ENCODE assay signal across 14 mouse cellular contexts in genomic region chr2:166903719-166904282, GRCm38 (mm10). TPM values are rescaled to one million over a fixed set of nuclear protein-coding genes. Genes with fewer than 3 reads are reported as not detected.
DNase-seq lines count a peak whose midpoint lies in the region; TF ChIP-seq lines count a peak whose summit lies in the region.
"Had no signal": no experiment of that assay in that cellular context is flagged by ENCODE, and none has a peak within 500 bp of the region (broad histone marks: within the 10 kb centered on the region; RNA-seq: fewer than 3 reads in every experiment).

No protein-coding gene starts in this region.

- no peak overlapping the region for H3K9ac ChIP-seq in liver, adult 2 months (ENCODE audit: low read depth, low read length)
- H3K9ac ChIP-seq: embryonic facial prominence, embryonic 15.5 days; forebrain, embryonic 15.5 days; intestine, embryonic 15.5 days; midbrain, embryonic 15.5 days; neural tube, embryonic 15.5 days had no signal

- no peaks in the 10 kb centered on the region for H3K36me3 ChIP-seq in liver, adult 2 months (ENCODE audit: control insufficient read depth, insufficient read depth, low read length)
- H3K36me3 ChIP-seq: embryonic facial prominence, embryonic 15.5 days; forebrain, embryonic 15.5 days; intestine, embryonic 15.5 days; midbrain, embryonic 15.5 days; neural tube, embryonic 15.5 days had no signal

- H3K27ac ChIP-seq in liver, adult 2 months (replicated peaks; ENCODE audit: insufficient read depth, low read depth, low read length), result no peak overlapping the region
- H3K27ac ChIP-seq: embryonic facial prominence, embryonic 15.5 days; forebrain, embryonic 15.5 days; intestine, embryonic 15.5 days; midbrain, embryonic 15.5 days; neural tube, embryonic 15.5 days had no signal

- TF ChIP-seq CTCF in liver, adult 2 months (IDR thresholded peaks at IDR 0.05; ENCODE audit: low read depth, low read length), result peak; percentile 21; the same call in 1 of the 2 replicates
- TF ChIP-seq CTCF in brain, embryonic 14.5 days (IDR thresholded peaks at IDR 0.05; ENCODE audit: borderline replicate concordance, extremely low read depth, insufficient read depth, insufficient read length), result peak; percentile 8; the same call in 1 of the 2 replicates

- peaks cover 9% of the 10 kb centered on the region; the same call in 1 of the 2 replicates for H3K79me2 ChIP-seq in liver, adult 2 months (ENCODE audit: control insufficient read depth, insufficient read depth, low read length)

- TF ChIP-seq POLR2A in liver, adult 2 months (IDR thresholded peaks at IDR 0.05; ENCODE audit: extremely low read depth, insufficient read depth, low read length), result no peak
- TF ChIP-seq POLR2A in brain, embryonic 14.5 days (IDR thresholded peaks at IDR 0.05; ENCODE audit: borderline replicate concordance, extremely low read depth, insufficient read depth, insufficient read length, poor library complexity, severe bottlenecking), result no peak

- 98% methylated on average over 6 of the region's 6 CpGs for WGBS in liver, adult 2 months

- peaks cover 7% of the 10 kb centered on the region for H3K4me1 ChIP-seq in liver, adult 2 months (ENCODE audit: control insufficient read depth, insufficient read depth, low read length)

- peak; percentile 24 for DNase-seq in cerebellum, adult 8-10 months
- no peak for DNase-seq in cerebellum, postnatal 25 days
- DNase-seq in liver, adult 2 months (ENCODE audit: extremely low read depth, low read depth, low spot score), result no peak
- DNase-seq in liver (no peak), 416B (ENCODE audit: low read depth) (peak; percentile 41)
- no peak for DNase-seq in brain, embryonic 14.5 days (ENCODE audit: low read depth)
- DNase-seq in c-Kit-positive CD71-positive TER-119-positive erythroid progenitor cells, embryonic 14.5 days (ENCODE audit: low spot score), result no peak
- no peak for DNase-seq in adrenal gland, postnatal 14 days
- DNase-seq: heart, adult 11 months had no signal

- H3K27me3 ChIP-seq in liver, adult 2 months (ENCODE audit: control insufficient read depth, insufficient read depth, low read length), result no peaks in the 10 kb centered on the region
- H3K27me3 ChIP-seq: embryonic facial prominence, embryonic 15.5 days; forebrain, embryonic 15.5 days; intestine, embryonic 15.5 days; midbrain, embryonic 15.5 days; neural tube, embryonic 15.5 days had no signal

- H3K4me3 ChIP-seq in liver, adult 2 months (ENCODE audit: insufficient read depth, low read depth, low read length), result no peak overlapping the region
- H3K4me3 ChIP-seq: embryonic facial prominence, embryonic 15.5 days; forebrain, embryonic 15.5 days; intestine, embryonic 15.5 days; midbrain, embryonic 15.5 days; neural tube, embryonic 15.5 days had no signal

RNA-seq across cellular contexts. Expression of gene Cse1l, which starts 2.0 kb away (rescaled TPM):
- 27.0 and 29.7 TPM in 2 replicates for total RNA-seq in liver, adult 2 months (2014; rRNA removed)
- polyA plus RNA-seq in liver, adult 2 months (2012; rRNA removed), result 8.3 and 10.7 TPM in 2 replicates
- 77.9 and 78.5 TPM in 2 replicates for polyA plus RNA-seq in brain, embryonic 14.5 days (2012; rRNA removed)
- total RNA-seq in adrenal gland, postnatal 14 days (2021), result 59.1 and 61.2 TPM in 2 replicates

Comparison
In these comparisons a context has a peak if more than half of its experiments do, and no peak if none do; other contexts are left out.
1. DNase-seq: peak in cerebellum, adult 8-10 months (single experiment) and 416B (single experiment); none in cerebellum, postnatal 25 days (0 of 2), liver, adult 2 months (single experiment), liver (single experiment), brain, embryonic 14.5 days (single experiment), c-Kit-positive CD71-positive TER-119-positive erythroid progenitor cells, embryonic 14.5 days (single experiment) and adrenal gland, postnatal 14 days (single experiment).